ENCODE assay signal across 26 mouse cellular contexts in the genomic region with DNA sequence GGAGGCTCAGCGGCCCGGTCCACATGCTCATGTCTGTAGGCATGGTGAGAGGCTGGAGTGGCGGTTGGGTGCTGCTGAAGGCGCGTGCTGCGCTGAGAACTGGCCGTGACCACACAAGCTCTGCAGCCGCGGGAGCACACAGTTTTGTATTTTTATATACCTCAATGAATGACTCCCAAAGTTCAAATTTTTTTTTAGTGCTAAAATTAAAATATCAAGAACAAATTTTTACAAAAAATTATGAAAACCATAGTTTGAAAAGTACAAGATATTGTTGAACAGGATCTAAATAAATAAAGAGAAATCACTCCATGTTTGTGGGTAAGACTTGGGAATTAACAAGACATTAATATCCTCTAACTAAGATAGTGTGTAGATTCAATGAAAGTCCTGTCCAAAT. TPM values are rescaled to one million over a fixed set of nuclear protein-coding genes. Genes with fewer than 3 reads are reported as not detected.
"Had no signal": no experiment of that assay in that cellular context is flagged by ENCODE, and none has a peak within 500 bp of the region (broad histone marks: within the 10 kb centered on the region; RNA-seq: fewer than 3 reads in every experiment).

TSS of gene Pbp2 (minus strand) at position 101 of the 400 bp plus-strand sequence.

- H3K36me3 ChIP-seq: heart, embryonic 13.5 days; heart, embryonic 15.5 days; hindbrain, embryonic 13.5 days; hindbrain, embryonic 15.5 days had no signal

- H3K27ac ChIP-seq: heart, adult 2 months; heart, embryonic 13.5 days; heart, embryonic 15.5 days; hindbrain, embryonic 13.5 days; hindbrain, embryonic 15.5 days; hindbrain, postnatal 0 days; layer of hippocampus, adult 2 months; left cerebral cortex, adult 2 months had no signal

- H3K9me3 ChIP-seq: heart, embryonic 15.5 days; hindbrain, embryonic 15.5 days had no signal

- H3K4me3 ChIP-seq: heart, adult 2 months; heart, embryonic 13.5 days; heart, embryonic 15.5 days; hindbrain, embryonic 13.5 days; hindbrain, embryonic 15.5 days; layer of hippocampus, adult 2 months; left cerebral cortex, adult 2 months had no signal

- H3K4me1 ChIP-seq: heart, embryonic 13.5 days; heart, embryonic 15.5 days; hindbrain, embryonic 13.5 days; hindbrain, embryonic 15.5 days had no signal

- ATAC-seq: hindbrain, postnatal 0 days; intestine, postnatal 0 days had no signal

- DNase-seq: gastrocnemius, postnatal 14 days; gastrocnemius, postnatal 36 days; heart, adult 11 months; heart, adult 2 months; heart, postnatal 14 days; heart, postnatal 36 days; kidney, adult 18-20 months; kidney, adult 8-10 months; kidney, postnatal 10 days; kidney, postnatal 25 days; kidney, postnatal 4 days had no signal

- H3K4me2 ChIP-seq: heart, embryonic 11.5 days; heart, embryonic 13.5 days; heart, embryonic 15.5 days; hindbrain, embryonic 13.5 days; hindbrain, embryonic 15.5 days had no signal

- H3K27me3 ChIP-seq: heart, embryonic 13.5 days; heart, embryonic 15.5 days; hindbrain, embryonic 13.5 days; hindbrain, embryonic 15.5 days had no signal

- H3K9ac ChIP-seq: heart, embryonic 13.5 days; heart, embryonic 15.5 days; hindbrain, embryonic 13.5 days; hindbrain, embryonic 15.5 days had no signal

RNA-seq across cellular contexts. Expression of gene Pbp2, which starts in this region (rescaled TPM):
- total RNA-seq: gastrocnemius, adult 18-20 months; gastrocnemius, adult 8-10 months; gastrocnemius, postnatal 14 days; gastrocnemius, postnatal 36 days; heart, adult 2 months; heart, postnatal 14 days; heart, postnatal 36 days; hematopoietic stem cell, adult 5-6 weeks; layer of hippocampus, postnatal 25 days; liver, adult 2 months had no signal
- polyA plus RNA-seq: heart, adult 2 months; heart, embryonic 11.5 days; heart, embryonic 13.5 days; heart, postnatal 0 days; hindbrain, postnatal 0 days; intestine, postnatal 0 days; liver, adult 2 months had no signal
